Mouse (Mus musculus) forebrain, embryonic 12.5 days (tissue): ENCODE data around the gene Spesp1. TPM values are rescaled to one million over a fixed set of nuclear protein-coding genes. Genes with fewer than 3 reads are reported as not detected.

Experiments used
- ATAC-seq: fragments of 200-750 bp; cut with Nextera tagmentation; 2 replicates; pipeline ENCODE4 v1.8.0; 2017; ENCODE audit warnings: moderate TSS enrichment; ENCODE audit not compliant: low FRiP score
- H3K27ac ChIP-seq: fragments of 300-500 bp; sonication (generic); 2 replicates; pipeline ENCODE4 v1.5.1; 2016; ENCODE audit warnings: mild to moderate bottlenecking
- H3K27me3 ChIP-seq: fragments of 300-500 bp; sonication (generic); 2 replicates; pipeline ENCODE4 v1.6.1; 2016; ENCODE audit warnings: mild to moderate bottlenecking
- H3K36me3 ChIP-seq: fragments of 300-500 bp; sonication (generic); replicated peaks from 2 replicates; pipeline ENCODE4 v1.6.1; 2016; ENCODE audit warnings: mild to moderate bottlenecking
- H3K4me1 ChIP-seq: fragments of 300-500 bp; sonication (generic); 2 replicates; pipeline ENCODE4 v1.6.1; 2016
- H3K4me2 ChIP-seq: fragments of 300-500 bp; sonication (generic); 2 replicates; pipeline ENCODE4 v1.6.1; 2016; ENCODE audit warnings: mild to moderate bottlenecking, moderate library complexity
- H3K4me3 ChIP-seq: fragments of 300-500 bp; sonication (generic); replicated peaks from 2 replicates; pipeline ENCODE4 v1.5.1; 2016; ENCODE audit warnings: mild to moderate bottlenecking
- H3K9ac ChIP-seq: fragments of 300-500 bp; sonication (generic); 2 replicates; pipeline ENCODE4 v1.6.1; 2016; ENCODE audit warnings: mild to moderate bottlenecking
- H3K9me3 ChIP-seq: fragments of 300-500 bp; sonication (generic); 2 replicates; pipeline ENCODE4 v1.6.1; 2016
- WGBS: fragments of 180-500 bp; shearing (Covaris S2); methylation state at CpG from one replicate; pipeline ENCODE4 v1.1.7; 2016; 5-methylcytosine and 5-hydroxymethylcytosine counted together
- microRNA-seq: library from miRNA; unstranded; fragments of <30 nt; microRNA quantifications from one replicate; pipeline ENCODE4, GENCODE M21; 2017
- polyA plus RNA-seq: library from polyadenylated mRNA; unstranded; fragments of >200 nt; fragmentation: Nextera tagmentation; extraction: Ambion mirVana; gene quantifications from 2 replicates; pipeline ENCODE4 v1.2.1, GENCODE M21; 2016

Spesp1 gene
- polyA plus RNA-seq, 1 experiment from 2014 or later, result not detected

- Histone ChIP-seq H3K4me3 (no peak overlapping the region), H3K9me3 (no peaks in the 10 kb centered on the region), H3K4me1 (peaks cover 6% of the 10 kb centered on the region), H3K9ac (no peak overlapping the region), H3K27me3 (peaks cover 11% of the 10 kb centered on the region), H3K4me2 (peak overlapping the region; percentile 37), H3K27ac (no peak overlapping the region), H3K36me3 (no peaks in the 10 kb centered on the region)
- peak; percentile 49; the same call in 1 of the 2 replicates for ATAC-seq
- 24% methylated on average over 19 of the region's 19 CpGs for WGBS
These were observed 37.9 kb downstream of the Spesp1 start for GRCm38 (mm10) chr9:62243991-62244611.

- Histone ChIP-seq H3K4me2 (no peak overlapping the region), H3K27me3 (peaks cover 8% of the 10 kb centered on the region), H3K27ac (no peak overlapping the region), H3K9me3 (no peaks in the 10 kb centered on the region), H3K4me3 (no peak overlapping the region), H3K9ac (no peak overlapping the region), H3K36me3 (no peaks in the 10 kb centered on the region), H3K4me1 (peaks cover 10% of the 10 kb centered on the region)
- no peak for ATAC-seq
- WGBS, result 80% methylated on average over 10 of the region's 10 CpGs
These were observed 42.0 kb downstream of the Spesp1 start for GRCm38 (mm10) chr9:62240036-62240435.

- Histone ChIP-seq H3K27me3 (no peaks in the 10 kb centered on the region), H3K9me3 (no peaks in the 10 kb centered on the region), H3K27ac (0 out of 2 replicates have a peak overlapping the region, but pooled peaks have one; percentile 13), H3K4me3 (no peak overlapping the region), H3K4me1 (peaks cover 5% of the 10 kb centered on the region; the same call in 1 of the 2 replicates), H3K36me3 (no peaks in the 10 kb centered on the region), H3K4me2 (no peak overlapping the region), H3K9ac (no peak overlapping the region)
- ATAC-seq, result no peak
- 53% methylated on average over 9 of the region's 9 CpGs for WGBS
These were observed 44.5 kb downstream of the Spesp1 start for GRCm38 (mm10) chr9:62237381-62237980.

- Histone ChIP-seq H3K36me3 (no peaks in the 10 kb centered on the region), H3K27ac (no peak overlapping the region), H3K9ac (no peak overlapping the region), H3K9me3 (no peaks in the 10 kb centered on the region), H3K4me1 (peaks cover 5% of the 10 kb centered on the region; the same call in 1 of the 2 replicates), H3K4me2 (no peak overlapping the region), H3K4me3 (no peak overlapping the region), H3K27me3 (no peaks in the 10 kb centered on the region)
- no peak for ATAC-seq
- WGBS, result 91% methylated on average over 2 of the region's 2 CpGs
These were observed 46.5 kb downstream of the Spesp1 start for GRCm38 (mm10) chr9:62235501-62235900.

GRCm38 (mm10) chr9:62232649-62233048 is 49.4 kb downstream of the Spesp1 start:
- Histone ChIP-seq H3K9ac (no peak overlapping the region), H3K27ac (no peak overlapping the region)
- 80% methylated on average over 1 of the region's 1 CpGs for WGBS

GRCm38 (mm10) chr9:62231046-62231445 is 51.0 kb downstream of the Spesp1 start:
- Histone ChIP-seq H3K9me3 (no peaks in the 10 kb centered on the region), H3K4me1 (no peaks in the 10 kb centered on the region), H3K4me2 (no peak overlapping the region), H3K36me3 (no peaks in the 10 kb centered on the region), H3K4me3 (no peak overlapping the region), H3K27ac (no peak overlapping the region), H3K9ac (no peak overlapping the region), H3K27me3 (no peaks in the 10 kb centered on the region)
- WGBS, result 65% methylated on average over 3 of the region's 3 CpGs
- ATAC-seq, result no peak

More at GRCm38 (mm10) chr9:62232649-62233048, 49.4 kb downstream of the Spesp1 start:
- Histone ChIP-seq H3K4me1 (peaks cover 5% of the 10 kb centered on the region; the same call in 1 of the 2 replicates), H3K4me2 (no peak overlapping the region), H3K4me3 (no peak overlapping the region), H3K27me3 (no peaks in the 10 kb centered on the region), H3K9me3 (no peaks in the 10 kb centered on the region), H3K36me3 (no peaks in the 10 kb centered on the region)
- ATAC-seq, result no peak

GRCm38 (mm10) chr9:62229985-62230384 is 52.0 kb downstream of the Spesp1 start:
- no peak overlapping the region for H3K4me3 ChIP-seq
- no peak overlapping the region for H3K4me2 ChIP-seq
- ATAC-seq, result no peak
- WGBS, result 80% methylated on average over 2 of the region's 2 CpGs
- no peaks in the 10 kb centered on the region for H3K9me3 ChIP-seq
- H3K27me3 ChIP-seq, result no peaks in the 10 kb centered on the region
- no peak overlapping the region for H3K27ac ChIP-seq
- H3K4me1 ChIP-seq, result no peaks in the 10 kb centered on the region
- H3K36me3 ChIP-seq, result no peaks in the 10 kb centered on the region
- H3K9ac ChIP-seq, result no peak overlapping the region

GRCm38 (mm10) chr9:62222481-62222880 is 59.5 kb downstream of the Spesp1 start:
- WGBS, result 14% methylated on average over 10 of the region's 10 CpGs
- Histone ChIP-seq H3K9ac (no peak overlapping the region), H3K36me3 (no peaks in the 10 kb centered on the region), H3K9me3 (no peaks in the 10 kb centered on the region), H3K4me3 (no peak overlapping the region), H3K4me2 (no peak overlapping the region), H3K4me1 (peaks cover 7% of the 10 kb centered on the region), H3K27me3 (peaks cover 4% of the 10 kb centered on the region; the same call in 1 of the 2 replicates), H3K27ac (no peak overlapping the region)
- ATAC-seq, result no peak

GRCm38 (mm10) chr9:62222029-62222428 is 60.0 kb downstream of the Spesp1 start:
- Histone ChIP-seq H3K4me3 (no peak overlapping the region), H3K9ac (no peak overlapping the region), H3K27ac (no peak overlapping the region), H3K36me3 (no peaks in the 10 kb centered on the region), H3K27me3 (peaks cover 4% of the 10 kb centered on the region; the same call in 1 of the 2 replicates), H3K4me2 (no peak overlapping the region), H3K9me3 (no peaks in the 10 kb centered on the region), H3K4me1 (peaks cover 7% of the 10 kb centered on the region)
- no peak for ATAC-seq
- WGBS, result 90% methylated on average over 2 of the region's 2 CpGs

Small RNAs within 50 kb of the gene (microRNA-seq; reads per million reads assigned to microRNA genes)
- not detected for gene Gm25603

Other genes starting within 250 kb of the Spesp1 start
- 17.9 and 19.6 TPM in 2 replicates for gene Glce, start 159.6 kb downstream of the Spesp1 start, polyA plus RNA-seq
- 203 and 223 TPM in 2 replicates for gene Anp32a, start 59.1 kb upstream of the Spesp1 start, polyA plus RNA-seq